Mouse (Mus musculus): Measurements from ENCODE around the gene Ccin. TPM values are rescaled to one million over a fixed set of nuclear protein-coding genes. Genes with fewer than 3 reads are reported as not detected.

The Ccin gene
- polyA plus RNA-seq, 1 experiment, result 0.40 TPM

DNA sequence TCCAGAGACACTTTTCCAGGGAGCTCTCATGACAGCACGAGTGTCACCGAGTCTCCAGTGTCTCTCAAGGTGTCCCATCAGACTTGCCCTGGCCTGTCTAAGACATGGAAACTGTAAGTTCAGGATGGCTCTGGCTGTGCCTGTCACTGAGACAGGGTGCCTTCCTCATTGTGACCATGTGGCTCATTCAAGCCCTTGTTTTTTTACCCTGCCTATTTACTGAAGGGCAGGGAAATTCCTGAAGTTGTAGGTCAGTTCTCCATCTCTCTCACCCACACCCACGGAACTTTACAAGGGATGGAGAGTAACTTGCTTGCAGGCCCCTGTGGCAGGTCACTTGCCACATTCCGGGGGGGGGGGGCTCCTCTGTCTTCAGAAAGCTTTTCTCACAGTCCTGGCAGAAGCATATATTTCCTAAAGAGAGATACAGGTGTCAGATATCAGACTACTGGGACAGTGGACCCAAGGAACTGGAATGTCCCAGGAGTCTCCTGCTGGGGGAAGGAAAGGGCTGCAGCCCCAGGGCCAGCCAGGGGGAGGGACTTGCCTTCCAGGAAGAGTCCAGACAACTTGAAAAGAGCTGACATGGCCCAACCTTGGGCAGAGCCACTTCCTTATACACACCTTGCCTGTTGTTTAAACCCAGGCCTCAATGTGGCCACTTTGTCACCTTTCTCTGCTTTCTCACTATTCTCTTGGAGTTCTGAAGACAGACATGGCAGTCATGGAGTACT is 18.2 kb upstream of the Ccin start:
- TF ChIP-seq CTCF (IDR thresholded peaks at IDR 0.05; ENCODE audit: borderline replicate concordance, extremely low read depth, insufficient read depth, insufficient read length), result no peak
- TF ChIP-seq POLR2A (IDR thresholded peaks at IDR 0.05; ENCODE audit: borderline replicate concordance, extremely low read depth, insufficient read depth, insufficient read length, poor library complexity, severe bottlenecking), result no peak
- DNase-seq (ENCODE audit: low read depth), result no peak

DNA sequence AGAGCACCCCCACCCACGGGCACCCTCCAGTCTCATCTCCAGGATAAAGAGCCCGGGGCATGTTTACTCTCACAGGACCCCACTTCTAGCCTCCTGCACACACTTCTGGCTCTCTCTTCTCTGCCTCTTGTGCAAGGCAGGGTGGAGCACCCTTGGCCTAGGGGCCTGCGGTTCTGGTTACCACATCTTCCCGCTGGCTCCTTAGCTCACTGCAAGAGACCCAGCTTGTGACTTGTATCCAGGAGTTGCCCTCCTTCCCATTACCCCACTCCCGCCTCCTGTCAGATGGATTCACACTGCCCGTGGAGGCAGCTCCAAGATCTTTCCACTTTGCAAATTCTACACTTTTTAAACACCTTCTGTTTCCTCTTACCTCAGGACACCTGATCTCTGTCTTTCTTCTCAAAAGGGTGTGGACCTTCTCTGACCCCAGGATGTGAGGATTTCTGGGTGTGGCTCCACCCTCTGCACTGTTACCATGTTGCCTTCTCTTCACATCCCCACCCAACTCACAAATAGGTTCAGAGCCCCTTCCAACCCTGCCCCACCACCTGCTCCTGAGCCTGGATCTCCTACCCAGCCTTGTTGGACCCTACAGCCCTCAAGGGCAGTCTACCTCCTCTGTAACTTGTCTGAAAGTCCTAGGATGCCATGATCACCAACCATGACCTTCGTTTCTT is 17.3 kb upstream of the Ccin start:
- TF ChIP-seq CTCF (IDR thresholded peaks at IDR 0.05; ENCODE audit: borderline replicate concordance, extremely low read depth, insufficient read depth, insufficient read length), result no peak
- TF ChIP-seq POLR2A (IDR thresholded peaks at IDR 0.05; ENCODE audit: borderline replicate concordance, extremely low read depth, insufficient read depth, insufficient read length, poor library complexity, severe bottlenecking), result no peak
- no peak for DNase-seq (ENCODE audit: low read depth)

DNA sequence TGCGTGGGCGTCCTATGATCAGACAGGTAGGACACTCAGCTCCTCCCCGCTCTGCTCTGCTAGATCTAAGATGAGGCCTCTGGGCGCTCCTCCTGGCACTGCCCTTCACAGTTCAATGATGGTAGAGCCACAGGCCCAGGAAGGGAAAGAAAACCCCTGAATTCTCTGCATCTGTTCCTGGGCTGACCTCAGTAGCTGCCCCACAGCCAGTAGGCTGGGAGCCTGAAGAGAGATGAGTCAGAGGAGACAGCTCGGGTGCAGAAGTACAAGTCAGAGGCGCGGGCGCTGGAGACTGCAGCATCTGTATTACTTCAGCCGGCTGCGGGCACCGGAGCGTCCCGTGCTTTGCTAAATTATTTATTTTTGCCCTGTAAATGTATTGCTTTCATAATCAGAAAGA is 14.6 kb upstream of the Ccin start:
- TF ChIP-seq POLR2A (IDR thresholded peaks at IDR 0.05; ENCODE audit: borderline replicate concordance, extremely low read depth, insufficient read depth, insufficient read length, poor library complexity, severe bottlenecking) (no peak), CTCF (IDR thresholded peaks at IDR 0.05; ENCODE audit: borderline replicate concordance, extremely low read depth, insufficient read depth, insufficient read length) (no peak)
- no peak for DNase-seq (ENCODE audit: low read depth)

DNA sequence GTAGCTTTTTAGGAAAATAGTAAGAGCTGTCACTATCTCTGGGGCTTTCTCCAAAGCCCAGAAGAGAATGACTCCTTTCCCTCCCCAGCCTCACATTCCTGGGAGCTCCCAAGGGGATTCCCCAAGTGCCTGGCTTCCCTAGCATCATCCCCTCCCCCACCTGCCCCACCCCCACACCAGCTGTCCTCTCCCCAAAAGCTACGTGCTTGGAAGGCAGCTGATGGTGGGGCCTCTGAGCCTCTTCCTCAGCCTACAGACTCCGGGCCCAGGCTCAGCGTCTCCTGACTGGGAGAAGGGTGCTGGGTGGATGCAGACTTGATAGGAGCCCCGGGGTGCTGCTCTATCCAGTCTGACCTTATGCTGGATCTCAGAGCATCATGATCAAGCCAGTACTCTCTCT is 13.9 kb upstream of the Ccin start:
- DNase-seq (ENCODE audit: low read depth), result peak; percentile 76

DNA sequence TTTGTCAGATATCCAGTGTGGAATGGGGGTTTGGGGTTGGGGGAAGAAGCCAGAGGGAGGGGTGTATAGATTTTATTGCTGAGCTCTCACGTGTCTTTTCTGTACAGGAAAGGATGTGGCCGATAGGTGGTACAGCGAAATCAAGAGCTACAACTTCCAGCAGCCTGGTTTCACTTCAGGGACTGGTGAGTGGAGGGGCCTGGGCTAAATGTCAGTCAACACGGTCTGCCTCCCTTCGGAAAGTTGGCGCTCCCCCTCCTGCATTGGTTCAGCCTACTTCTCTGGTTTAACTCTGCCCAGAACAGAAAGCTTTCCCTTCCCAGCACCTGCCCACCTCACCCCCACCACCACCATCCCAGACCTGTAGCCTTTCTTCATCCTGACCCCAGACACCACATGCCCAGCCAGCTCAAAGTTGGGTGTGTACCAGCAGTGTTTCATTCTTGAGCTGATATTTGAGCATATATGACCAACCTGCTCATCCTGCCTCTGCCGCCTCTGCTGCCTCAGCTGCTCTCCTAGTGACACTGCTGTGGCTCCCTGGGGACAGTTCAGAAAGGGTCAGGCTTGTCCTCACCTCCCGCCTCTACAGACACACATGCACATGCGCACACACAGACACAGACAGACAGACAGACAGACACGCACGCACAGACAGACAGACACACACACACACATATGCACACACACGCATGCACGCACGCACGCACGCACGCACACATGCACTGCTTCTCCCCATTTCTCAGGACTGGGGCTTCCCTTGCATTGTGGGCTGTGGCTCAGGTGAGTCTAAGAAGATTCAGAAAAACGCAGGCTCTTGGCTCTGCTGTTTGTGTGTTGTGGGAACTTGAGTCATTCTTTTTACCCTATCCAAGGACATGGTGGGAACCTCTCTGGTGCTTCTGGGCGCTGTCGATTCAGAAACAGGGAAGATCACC is 12.6 kb upstream of the Ccin start:
- TF ChIP-seq CTCF (IDR thresholded peaks at IDR 0.05; ENCODE audit: borderline replicate concordance, extremely low read depth, insufficient read depth, insufficient read length), result no peak
- no peak for TF ChIP-seq POLR2A (IDR thresholded peaks at IDR 0.05; ENCODE audit: borderline replicate concordance, extremely low read depth, insufficient read depth, insufficient read length, poor library complexity, severe bottlenecking)
- no peak for DNase-seq (ENCODE audit: low read depth)

More for the DNA sequence above, 13.9 kb upstream of the Ccin start:
- TF ChIP-seq CTCF (IDR thresholded peaks at IDR 0.05; ENCODE audit: borderline replicate concordance, extremely low read depth, insufficient read depth, insufficient read length) (no peak), POLR2A (IDR thresholded peaks at IDR 0.05; ENCODE audit: borderline replicate concordance, extremely low read depth, insufficient read depth, insufficient read length, poor library complexity, severe bottlenecking) (no peak)

DNA sequence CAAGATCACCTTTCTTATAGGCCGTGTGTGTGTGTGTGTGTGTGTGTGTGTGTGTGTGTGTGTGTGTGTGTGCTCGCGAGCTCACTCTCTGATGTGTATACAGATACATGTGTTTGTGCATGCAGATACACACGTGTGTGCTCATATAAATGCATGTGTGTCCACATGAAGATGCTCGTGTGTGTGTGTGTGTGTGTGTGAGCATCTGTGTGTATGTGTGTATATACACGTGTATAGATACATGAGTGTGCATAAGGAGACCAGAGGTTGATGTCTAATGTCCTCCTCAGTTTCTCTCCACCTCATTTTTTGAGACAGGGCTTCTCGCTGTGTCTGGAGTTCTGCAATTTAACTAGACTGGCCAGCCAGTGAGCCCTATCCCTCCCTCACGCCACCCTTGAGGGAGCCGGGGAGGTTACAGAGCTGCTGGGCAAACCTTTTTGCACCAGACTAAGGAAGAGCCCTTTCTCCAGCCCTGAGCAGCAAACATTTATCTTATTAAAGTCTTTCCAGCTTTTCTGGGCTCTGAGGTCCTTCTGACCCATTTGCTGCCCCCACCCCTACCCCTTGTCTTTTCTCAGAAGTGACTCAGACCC is 11.6 kb upstream of the Ccin start:
- TF ChIP-seq CTCF (IDR thresholded peaks at IDR 0.05; ENCODE audit: borderline replicate concordance, extremely low read depth, insufficient read depth, insufficient read length) (no peak), POLR2A (IDR thresholded peaks at IDR 0.05; ENCODE audit: borderline replicate concordance, extremely low read depth, insufficient read depth, insufficient read length, poor library complexity, severe bottlenecking) (no peak)
- DNase-seq (ENCODE audit: low read depth), result no peak

DNA sequence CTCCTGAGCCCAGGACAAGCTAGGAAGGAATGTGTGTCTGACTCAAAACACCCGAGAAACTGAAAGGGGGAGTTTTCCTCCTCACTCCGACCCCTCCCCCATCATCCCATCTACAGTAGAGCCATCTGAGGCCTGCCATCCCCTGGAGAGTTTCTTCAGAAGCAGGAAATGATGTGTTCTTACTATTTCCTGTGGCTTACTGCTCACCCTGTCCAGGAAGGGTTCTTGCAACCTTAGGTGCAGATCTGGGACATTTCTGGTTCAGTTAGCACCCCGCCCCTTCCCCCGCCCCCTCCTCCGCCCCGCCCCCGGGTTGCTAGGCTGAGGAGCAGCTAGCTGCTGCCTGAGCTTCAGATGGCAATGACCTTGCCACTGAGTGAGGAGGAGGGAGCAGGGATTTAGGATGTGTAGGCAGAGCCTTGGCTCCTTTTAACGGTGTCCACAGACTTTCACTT is 11.1 kb upstream of the Ccin start:
- TF ChIP-seq POLR2A (IDR thresholded peaks at IDR 0.05; ENCODE audit: borderline replicate concordance, extremely low read depth, insufficient read depth, insufficient read length, poor library complexity, severe bottlenecking), result no peak
- no peak for TF ChIP-seq CTCF (IDR thresholded peaks at IDR 0.05; ENCODE audit: borderline replicate concordance, extremely low read depth, insufficient read depth, insufficient read length)

DNA sequence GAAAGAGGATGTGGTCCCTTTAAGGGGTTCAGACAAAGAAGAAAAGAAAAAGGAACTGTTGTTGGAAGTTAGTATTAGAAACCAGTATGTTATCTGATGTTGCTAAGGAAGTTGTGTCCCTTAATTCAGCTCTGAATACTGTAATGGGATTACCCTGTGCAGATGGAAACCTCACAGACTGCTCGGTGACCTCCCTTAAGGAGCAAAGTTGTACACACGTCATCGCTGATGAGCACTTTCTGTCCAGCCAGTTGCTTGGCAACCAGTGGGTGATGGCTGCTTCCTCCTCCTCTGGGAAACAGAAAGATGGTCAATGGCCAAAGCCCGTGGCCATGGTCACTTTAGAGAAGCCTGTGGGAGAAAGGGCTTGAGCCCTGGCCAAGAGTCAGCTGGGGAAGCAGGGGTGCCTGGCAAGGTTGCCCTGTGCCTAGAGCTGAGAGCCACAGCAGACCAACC is 9.7 kb upstream of the Ccin start:
- DNase-seq (ENCODE audit: low read depth), result no peak
- TF ChIP-seq CTCF (IDR thresholded peaks at IDR 0.05; ENCODE audit: borderline replicate concordance, extremely low read depth, insufficient read depth, insufficient read length) (no peak), POLR2A (IDR thresholded peaks at IDR 0.05; ENCODE audit: borderline replicate concordance, extremely low read depth, insufficient read depth, insufficient read length, poor library complexity, severe bottlenecking) (no peak)

More for the DNA sequence above, 11.1 kb upstream of the Ccin start:
- DNase-seq (ENCODE audit: low read depth), result peak; percentile 29

DNA sequence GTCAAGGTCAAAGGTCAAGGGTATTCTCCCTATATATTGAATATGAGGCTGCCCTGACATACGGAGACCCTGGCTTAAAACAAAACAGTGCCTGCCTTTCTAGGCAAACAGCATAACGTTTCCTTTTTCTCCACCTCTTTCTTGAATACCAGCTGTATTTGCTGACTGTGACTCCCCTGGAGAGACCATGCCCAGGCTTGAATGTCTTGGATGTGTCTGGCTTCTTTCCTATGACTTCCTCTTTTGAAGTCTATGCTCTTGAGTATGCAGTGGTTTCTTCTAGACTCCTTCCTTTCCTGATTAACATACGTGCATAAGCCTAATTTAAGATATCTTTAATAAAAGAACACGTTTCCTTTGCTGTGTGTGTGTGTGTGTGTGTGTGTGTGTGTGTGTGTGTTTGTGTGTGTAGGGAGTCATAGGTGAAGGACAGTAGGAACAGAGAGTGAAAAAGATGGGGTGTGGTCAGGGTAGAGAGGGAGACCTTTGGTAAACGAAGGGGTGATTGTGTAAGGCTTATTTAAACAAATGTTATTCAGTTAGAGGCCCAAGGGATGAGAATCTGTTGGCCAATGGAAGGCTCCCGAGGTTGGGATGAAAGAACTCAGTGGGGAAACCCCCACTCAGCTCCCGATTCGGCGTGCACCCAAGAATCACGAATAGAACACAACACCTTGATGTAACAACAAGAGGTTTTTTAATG is 8.2 kb upstream of the Ccin start:
- TF ChIP-seq CTCF (IDR thresholded peaks at IDR 0.05; ENCODE audit: borderline replicate concordance, extremely low read depth, insufficient read depth, insufficient read length), result no peak
- no peak for TF ChIP-seq POLR2A (IDR thresholded peaks at IDR 0.05; ENCODE audit: borderline replicate concordance, extremely low read depth, insufficient read depth, insufficient read length, poor library complexity, severe bottlenecking)
- DNase-seq (ENCODE audit: low read depth), result no peak

DNA sequence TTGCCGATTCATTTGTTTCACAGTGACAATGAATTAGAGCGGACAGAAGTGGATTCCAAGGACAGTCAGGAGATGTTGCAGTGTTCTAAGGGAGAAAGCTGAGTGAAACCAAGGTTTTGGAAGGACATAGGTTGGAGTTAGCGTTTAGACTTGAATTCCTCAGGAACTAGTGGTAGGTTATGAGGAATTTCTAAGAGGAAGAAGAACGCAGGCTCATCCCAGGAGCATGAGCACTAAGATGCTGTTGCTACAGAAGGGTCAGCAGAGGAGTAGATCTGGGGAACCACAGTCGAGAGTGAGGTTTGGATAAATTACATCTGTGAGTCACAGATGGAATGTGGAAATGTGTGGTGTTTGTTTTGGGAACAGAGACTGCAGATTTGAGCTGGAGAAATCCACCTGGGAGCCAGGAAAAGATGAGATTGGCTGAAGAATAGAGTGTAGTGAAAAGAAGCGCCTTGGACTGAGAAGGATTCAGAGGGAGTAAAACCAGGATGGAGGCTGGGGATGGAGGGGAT is 7.0 kb upstream of the Ccin start:
- TF ChIP-seq CTCF (IDR thresholded peaks at IDR 0.05; ENCODE audit: borderline replicate concordance, extremely low read depth, insufficient read depth, insufficient read length) (no peak), POLR2A (IDR thresholded peaks at IDR 0.05; ENCODE audit: borderline replicate concordance, extremely low read depth, insufficient read depth, insufficient read length, poor library complexity, severe bottlenecking) (no peak)
- DNase-seq (ENCODE audit: low read depth), result no peak

All from brain, embryonic 14.5 days (tissue).